Mouse (Mus musculus) forebrain, embryonic 16.5 days (tissue): ENCODE data around the gene Pram1. TPM values are rescaled to one million over a fixed set of nuclear protein-coding genes. Genes with fewer than 3 reads are reported as not detected.

ENCODE experiments used
- ATAC-seq: fragments of 200-750 bp; cut with Nextera tagmentation; 2 replicates; pipeline ENCODE4 v1.8.0; 2017; ENCODE audit warnings: mild to moderate bottlenecking, moderate library complexity
- H3K27ac ChIP-seq: fragments of 300-500 bp; sonication (generic); 2 replicates; pipeline ENCODE4 v1.5.1; 2014; ENCODE audit warnings: low read length, control low read depth
- H3K27me3 ChIP-seq: fragments of 300-500 bp; sonication (generic); replicated peaks from 2 replicates; pipeline ENCODE4 v1.6.1; 2014; ENCODE audit warnings: low read length; ENCODE audit not compliant: control insufficient read depth, insufficient read depth
- H3K36me3 ChIP-seq: fragments of 300-500 bp; sonication (generic); 2 replicates; pipeline ENCODE4 v1.6.1; 2014; ENCODE audit not compliant: control insufficient read depth, insufficient read depth
- H3K4me1 ChIP-seq: fragments of 300-500 bp; sonication (generic); replicated peaks from 2 replicates; pipeline ENCODE4 v1.6.1; 2014; ENCODE audit warnings: low read length; ENCODE audit not compliant: control insufficient read depth, insufficient read depth
- H3K4me2 ChIP-seq: fragments of 300-500 bp; sonication (generic); 2 replicates; pipeline ENCODE4 v1.6.1; 2014; ENCODE audit warnings: mild to moderate bottlenecking, low read length, control low read depth
- H3K4me3 ChIP-seq: fragments of 300-500 bp; sonication (generic); replicated peaks from 2 replicates; pipeline ENCODE4 v1.5.1; 2014; ENCODE audit warnings: mild to moderate bottlenecking, low read length, control low read depth
- H3K9ac ChIP-seq: fragments of 300-500 bp; sonication (generic); replicated peaks from 2 replicates; pipeline ENCODE4 v1.6.1; 2014; ENCODE audit warnings: low read depth, low read length, control low read depth
- H3K9me3 ChIP-seq: fragments of 300-500 bp; sonication (generic); 2 replicates; pipeline ENCODE4 v1.6.1; 2016; ENCODE audit warnings: low read length; ENCODE audit not compliant: control insufficient read depth
- WGBS: fragments of 180-500 bp; shearing (Covaris S2); extraction: QIAGEN DNeasy Blood & Tissue Kit; methylation state at CpG from one replicate; pipeline ENCODE4 v1.1.7; 2014; 5-methylcytosine and 5-hydroxymethylcytosine counted together
- polyA plus RNA-seq: library from polyadenylated mRNA; unstranded; fragments of >200 nt; fragmentation: Nextera tagmentation; extraction: Ambion mirVana; gene quantifications from 2 replicates; pipeline ENCODE4 v1.2.1, GENCODE M21; 2015

The Pram1 gene
- polyA plus RNA-seq, 1 experiment from 2014 or later = 0.52 TPM

DNA sequence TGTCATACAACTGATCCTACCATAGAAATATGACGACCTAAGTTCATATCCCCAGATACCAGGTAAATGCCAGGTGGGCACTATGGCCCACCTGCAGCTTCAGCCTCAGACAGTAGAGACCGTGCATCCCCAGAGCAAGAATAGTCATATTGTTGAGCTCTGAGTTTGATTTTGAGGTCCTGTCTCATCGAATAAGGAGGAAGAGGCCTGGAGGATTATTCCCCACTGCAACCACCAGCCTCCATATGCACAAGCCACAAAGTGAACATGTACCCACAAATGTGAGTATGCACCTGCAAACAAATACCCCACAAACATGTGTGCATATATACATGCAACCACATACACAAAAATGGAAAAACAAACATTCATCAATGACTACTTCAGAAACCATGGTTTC is 10.6 kb upstream of the Pram1 start:
- no peak overlapping the region for H3K27ac ChIP-seq
- 86% methylated on average over 3 of the region's 3 CpGs for WGBS
- H3K9ac ChIP-seq = no peak overlapping the region
- no peak overlapping the region for H3K4me3 ChIP-seq
- H3K27me3 ChIP-seq = no peaks in the 10 kb centered on the region
- H3K36me3 ChIP-seq = no peaks in the 10 kb centered on the region
- no peaks in the 10 kb centered on the region for H3K9me3 ChIP-seq
- ATAC-seq = no peak
- no peak overlapping the region for H3K4me2 ChIP-seq
- peaks cover 25% of the 10 kb centered on the region for H3K4me1 ChIP-seq

DNA sequence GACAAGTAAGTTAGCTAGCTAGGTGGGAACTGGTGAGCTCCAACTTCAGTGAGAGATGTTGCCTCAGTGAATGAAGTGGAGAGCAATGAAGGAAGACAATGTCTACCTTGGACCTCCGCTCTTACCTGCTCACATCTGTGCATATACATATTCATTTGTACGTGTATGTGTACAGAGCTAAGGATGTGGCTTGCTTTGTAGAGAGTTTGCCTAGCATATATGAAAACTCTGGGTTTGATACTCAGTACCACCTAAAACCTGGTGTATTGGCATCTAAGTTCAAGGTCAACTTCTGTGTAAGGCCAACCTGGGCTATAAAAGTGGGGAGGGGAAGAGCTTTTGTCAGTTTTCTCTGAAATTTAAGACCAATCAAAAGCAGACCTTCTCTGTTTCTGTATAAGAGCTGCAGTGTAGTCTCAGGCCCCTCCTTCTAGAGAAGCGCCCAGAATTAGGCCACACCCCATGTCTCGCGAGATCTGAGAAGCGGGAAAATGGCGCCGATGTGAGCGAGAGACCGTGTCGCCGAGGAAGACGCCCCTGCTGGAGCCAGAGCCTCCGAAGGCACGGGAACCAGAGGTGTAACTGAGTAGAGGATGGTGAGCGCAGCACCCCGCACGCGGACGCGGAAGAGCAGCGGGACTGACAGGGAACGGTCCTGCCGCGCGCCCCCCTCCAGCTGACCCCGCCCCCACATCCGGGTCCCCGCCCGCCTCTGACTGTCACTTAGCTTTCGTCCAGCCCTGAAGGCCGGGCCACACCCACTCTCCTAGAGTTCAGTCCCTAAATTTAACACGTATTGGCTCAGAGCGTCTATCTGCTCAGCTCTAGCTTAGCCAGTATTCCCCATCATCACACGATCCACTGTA is 9.0 kb upstream of the Pram1 start, which contains the start of gene Zfp414:
TSS of gene Zfp414 (plus strand) at position 470 of the 866 bp plus-strand sequence.
- no peaks in the 10 kb centered on the region for H3K27me3 ChIP-seq
- peak within 1 kb of the TSS; percentile 97 for H3K27ac ChIP-seq
- WGBS = 2% methylated on average over 32 of the region's 35 CpGs
- H3K36me3 ChIP-seq = no peaks in the 10 kb centered on the region
- peaks cover 25% of the 10 kb centered on the region for H3K4me1 ChIP-seq
- peak within 1 kb of the TSS; percentile 94 for H3K9ac ChIP-seq
- H3K4me2 ChIP-seq = peak within 1 kb of the TSS; percentile 74
- no peaks in the 10 kb centered on the region for H3K9me3 ChIP-seq
- H3K4me3 ChIP-seq = peak within 1 kb of the TSS; percentile 76
- ATAC-seq = peak; percentile 95

DNA sequence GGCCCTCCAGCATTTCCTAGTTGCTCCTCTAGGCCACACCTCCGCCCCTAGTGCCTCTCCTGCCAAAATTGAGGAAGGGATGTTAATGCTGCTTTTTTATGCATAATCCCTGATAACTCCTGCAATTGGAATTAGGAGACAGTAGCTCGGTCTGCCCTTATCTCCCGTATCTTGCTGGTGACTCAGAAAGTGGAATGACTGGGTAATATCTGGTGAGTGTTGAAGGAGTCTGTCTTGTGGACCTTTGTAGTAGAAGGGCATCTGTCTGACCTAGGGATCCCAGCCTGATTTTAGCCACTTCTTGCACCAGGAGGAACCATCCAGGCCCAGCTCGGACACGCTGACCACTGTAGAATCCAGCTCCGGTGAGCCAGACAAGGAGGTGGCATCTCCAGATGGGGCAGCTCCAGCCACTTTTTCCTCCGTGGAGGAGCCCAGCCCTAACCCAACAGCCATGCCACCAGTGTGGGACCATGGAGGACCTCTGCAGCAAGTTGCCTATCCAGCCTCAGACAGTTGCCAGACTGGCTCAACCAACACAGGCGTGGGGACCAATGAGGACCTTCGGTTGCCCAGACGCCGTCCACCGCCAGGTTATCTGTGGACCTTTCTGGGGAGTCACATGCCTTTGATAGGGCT is 8.2 kb upstream of the Pram1 start:
- 73% methylated on average over 12 of the region's 12 CpGs for WGBS
- H3K4me1 ChIP-seq = peaks cover 25% of the 10 kb centered on the region
- H3K4me3 ChIP-seq = peak overlapping the region; percentile 76
- peak overlapping the region; percentile 94 for H3K9ac ChIP-seq
- no peaks in the 10 kb centered on the region; the same call in 1 of the 2 replicates for H3K36me3 ChIP-seq
- ATAC-seq = no peak; the same call in 1 of the 2 replicates
- peak overlapping the region; percentile 74 for H3K4me2 ChIP-seq
- H3K9me3 ChIP-seq = no peaks in the 10 kb centered on the region
- H3K27ac ChIP-seq = peak overlapping the region; percentile 97
- H3K27me3 ChIP-seq = no peaks in the 10 kb centered on the region

DNA sequence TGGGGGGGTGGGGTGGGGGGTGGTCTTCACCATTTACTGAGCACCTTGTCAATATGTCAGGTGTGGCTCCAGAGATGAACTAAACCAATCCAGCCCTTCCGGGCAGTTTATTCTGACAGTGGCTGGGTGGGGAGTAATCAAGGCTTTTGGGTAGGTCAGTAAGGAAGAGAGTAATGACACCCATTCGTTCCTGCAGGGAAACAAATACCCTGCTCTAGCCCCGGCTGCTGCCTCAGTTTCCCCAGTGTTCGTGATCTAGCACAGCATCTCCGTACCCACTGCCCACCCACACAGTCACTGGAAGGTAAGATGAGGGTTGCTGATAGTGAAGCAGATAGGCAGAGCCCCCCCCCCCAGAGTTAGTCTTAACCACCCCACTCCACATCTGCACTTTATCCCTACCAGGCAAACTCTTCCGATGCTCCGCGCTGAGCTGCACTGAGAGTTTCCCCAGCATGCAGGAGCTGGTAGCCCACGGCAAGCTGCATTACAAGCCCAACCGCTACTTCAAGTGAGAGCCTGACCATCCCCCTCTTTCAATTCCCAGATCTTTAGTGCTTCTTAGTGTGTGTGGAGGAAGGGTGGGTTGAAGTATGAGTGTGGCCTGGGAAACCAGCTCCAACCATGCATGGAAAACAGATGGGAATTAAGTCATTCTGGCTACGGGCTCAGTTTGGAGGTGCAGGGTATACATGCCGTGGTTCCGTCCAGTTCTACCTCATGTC is 7.5 kb upstream of the Pram1 start:
- Histone ChIP-seq H3K36me3 (no peaks in the 10 kb centered on the region; the same call in 1 of the 2 replicates), H3K27me3 (no peaks in the 10 kb centered on the region), H3K9ac (no peak overlapping the region), H3K4me3 (no peak overlapping the region), H3K4me1 (peaks cover 25% of the 10 kb centered on the region), H3K27ac (no peak overlapping the region), H3K4me2 (no peak overlapping the region), H3K9me3 (no peaks in the 10 kb centered on the region)
- 85% methylated on average over 13 of the region's 13 CpGs for WGBS
- no peak for ATAC-seq

DNA sequence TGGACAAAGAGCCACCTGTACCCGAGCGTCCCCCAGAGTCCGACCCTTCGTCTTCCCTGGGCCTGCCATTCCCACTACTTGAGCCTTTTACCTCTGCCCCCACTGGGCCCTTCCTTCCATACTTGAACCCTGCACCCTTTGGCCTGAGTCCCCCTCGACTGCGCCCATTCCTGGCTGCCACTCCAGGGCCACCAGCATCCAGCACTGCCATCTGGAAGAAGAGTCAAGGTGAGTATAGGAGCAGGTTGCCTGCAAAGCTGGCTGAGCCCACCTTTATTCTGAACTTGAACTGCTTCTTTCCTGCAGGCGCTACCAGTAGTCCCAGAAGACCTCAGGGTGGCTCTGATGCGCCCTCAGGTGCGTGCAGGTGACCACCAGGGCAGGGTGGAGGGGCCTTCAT is 6.6 kb upstream of the Pram1 start:
- no peaks in the 10 kb centered on the region; the same call in 1 of the 2 replicates for H3K36me3 ChIP-seq
- H3K27me3 ChIP-seq = no peaks in the 10 kb centered on the region
- 96% methylated on average over 9 of the region's 9 CpGs for WGBS
- no peak overlapping the region for H3K27ac ChIP-seq
- no peak for ATAC-seq
- H3K4me3 ChIP-seq = no peak overlapping the region
- no peaks in the 10 kb centered on the region for H3K9me3 ChIP-seq
- no peak overlapping the region for H3K9ac ChIP-seq
- H3K4me2 ChIP-seq = no peak overlapping the region
- H3K4me1 ChIP-seq = peaks cover 25% of the 10 kb centered on the region

DNA sequence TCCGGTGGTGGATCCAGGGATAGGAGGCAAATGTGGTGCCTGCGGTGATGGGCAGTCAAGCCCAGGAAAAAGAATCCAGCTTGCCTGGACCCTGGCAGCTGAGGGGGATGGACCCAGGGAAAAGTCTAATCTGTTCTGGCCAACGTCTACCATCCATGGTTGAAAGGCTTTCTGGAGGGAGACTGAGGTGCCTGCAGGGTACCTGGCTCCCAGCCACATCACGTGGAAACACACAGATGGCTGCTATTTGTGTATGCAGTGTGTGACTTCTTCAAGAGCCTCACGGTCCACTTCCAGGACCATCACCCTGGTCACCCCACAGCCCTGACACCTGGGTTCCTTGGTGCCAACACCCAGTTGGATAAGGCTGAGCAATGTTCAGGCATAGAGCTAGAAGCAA is 6.1 kb upstream of the Pram1 start:
- WGBS = 68% methylated on average over 5 of the region's 5 CpGs

DNA sequence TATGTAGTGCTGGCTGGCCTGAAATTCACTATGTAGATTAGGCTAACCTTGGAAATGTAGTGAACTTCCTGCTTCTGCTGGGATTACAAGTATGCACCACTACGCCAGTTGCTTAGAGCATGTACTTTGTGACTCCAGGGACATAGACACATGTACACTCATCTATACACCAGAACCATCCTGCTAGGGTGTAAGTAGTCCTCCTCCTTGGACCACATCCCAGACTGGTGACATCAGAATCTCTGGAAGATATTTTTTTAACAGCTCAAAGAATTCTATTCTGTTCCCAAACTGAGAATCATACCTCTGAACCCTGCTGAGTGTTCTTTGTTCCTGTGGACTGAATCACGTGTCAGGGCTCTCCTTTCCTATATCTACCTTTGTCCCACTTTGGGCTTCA is 818 bp upstream of the Pram1 start:
- Histone ChIP-seq H3K4me3 (no peak overlapping the region), H3K27me3 (no peaks in the 10 kb centered on the region), H3K9ac (no peak overlapping the region), H3K27ac (no peak overlapping the region), H3K4me2 (no peak overlapping the region), H3K36me3 (peaks cover 2% of the 10 kb centered on the region; the same call in 1 of the 2 replicates), H3K9me3 (no peaks in the 10 kb centered on the region), H3K4me1 (no peaks in the 10 kb centered on the region; the same call in 1 of the 2 replicates)
- no peak for ATAC-seq
- WGBS = 75% methylated on average over 2 of the region's 2 CpGs

More for the DNA sequence above, 6.1 kb upstream of the Pram1 start:
- no peak overlapping the region for H3K4me2 ChIP-seq
- no peak for ATAC-seq
- H3K4me1 ChIP-seq = peaks cover 25% of the 10 kb centered on the region
- no peaks in the 10 kb centered on the region for H3K27me3 ChIP-seq
- H3K9me3 ChIP-seq = no peaks in the 10 kb centered on the region
- H3K4me3 ChIP-seq = no peak overlapping the region
- H3K36me3 ChIP-seq = no peaks in the 10 kb centered on the region; the same call in 1 of the 2 replicates
- no peak overlapping the region for H3K27ac ChIP-seq
- no peak overlapping the region for H3K9ac ChIP-seq

DNA sequence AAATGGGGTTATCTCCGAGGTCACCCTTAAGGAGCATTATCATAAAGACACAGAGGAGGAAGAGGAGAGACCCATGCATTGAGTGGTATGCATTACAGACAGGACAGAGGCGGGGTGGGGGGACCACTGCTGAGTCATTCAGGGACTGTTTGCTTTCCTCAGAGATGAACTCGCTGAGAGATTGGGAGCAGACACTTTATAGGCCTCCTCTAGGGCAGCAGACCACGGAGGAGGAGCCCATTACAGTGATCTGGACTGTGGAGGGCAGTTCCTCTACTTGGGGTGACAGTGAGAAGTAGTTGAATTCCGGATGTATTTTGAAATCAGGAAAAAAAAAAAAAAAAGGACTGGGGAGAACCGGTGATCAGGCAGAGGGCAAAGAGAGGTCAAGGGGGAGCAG is 1.9 kb downstream of the Pram1 start:
- H3K27ac ChIP-seq = no peak overlapping the region
- no peak overlapping the region for H3K9ac ChIP-seq
- no peak overlapping the region for H3K4me2 ChIP-seq
- no peak for ATAC-seq
- H3K4me1 ChIP-seq = no peaks in the 10 kb centered on the region
- H3K36me3 ChIP-seq = peaks cover 10% of the 10 kb centered on the region; the same call in 1 of the 2 replicates
- 72% methylated on average over 6 of the region's 6 CpGs for WGBS
- H3K27me3 ChIP-seq = no peaks in the 10 kb centered on the region
- no peaks in the 10 kb centered on the region for H3K9me3 ChIP-seq
- H3K4me3 ChIP-seq = no peak overlapping the region

DNA sequence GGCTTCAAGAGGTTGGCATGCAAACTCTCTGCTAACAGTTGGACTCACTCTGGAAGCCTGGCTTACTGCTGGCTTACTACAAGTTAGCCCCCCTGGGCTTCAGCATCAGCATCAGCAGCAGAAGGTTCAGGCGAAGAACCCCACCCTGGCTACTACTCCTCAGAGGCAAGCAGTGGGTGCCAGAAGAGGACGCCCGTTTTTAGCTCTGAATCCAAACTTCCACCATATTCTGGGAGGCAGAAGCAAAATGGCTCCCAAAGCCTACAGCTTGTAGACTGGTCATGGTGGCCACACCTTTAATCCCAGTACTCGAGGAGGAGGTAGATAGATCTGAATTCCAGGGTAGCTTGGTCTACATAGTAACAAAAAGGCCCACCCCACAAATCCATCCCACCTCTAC is 6.2 kb downstream of the Pram1 start:
- H3K4me1 ChIP-seq = no peaks in the 10 kb centered on the region
- WGBS = 93% methylated on average over 4 of the region's 4 CpGs
- no peak overlapping the region for H3K4me2 ChIP-seq
- no peak overlapping the region for H3K27ac ChIP-seq
- H3K9me3 ChIP-seq = no peaks in the 10 kb centered on the region
- H3K36me3 ChIP-seq = peaks cover 32% of the 10 kb centered on the region
- H3K27me3 ChIP-seq = no peaks in the 10 kb centered on the region
- no peak overlapping the region for H3K4me3 ChIP-seq
- H3K9ac ChIP-seq = no peak overlapping the region
- ATAC-seq = no peak
